10 mouse cellular contexts compared by ENCODE assay signal in the genomic region with DNA sequence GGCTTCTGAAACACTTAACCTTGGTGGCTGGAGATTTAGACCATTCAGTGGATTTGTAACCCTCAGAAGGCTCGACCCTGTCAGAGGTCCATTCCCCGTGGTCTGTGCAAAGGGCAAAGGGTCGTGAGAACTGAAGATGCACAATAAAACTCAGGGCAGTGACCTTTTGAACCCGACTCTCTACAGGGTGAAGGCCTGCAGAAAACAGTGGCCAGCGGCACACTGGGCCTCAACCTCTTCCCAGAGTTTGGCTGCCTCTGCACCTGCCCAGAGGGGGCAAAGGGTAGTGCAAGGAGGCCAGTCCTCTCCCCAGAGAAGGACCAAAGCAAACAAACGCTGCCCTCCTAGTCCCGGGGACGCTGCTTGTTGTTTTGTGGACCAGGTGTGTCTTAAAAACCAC. TPM values are rescaled to one million over a fixed set of nuclear protein-coding genes. Genes with fewer than 3 reads are reported as not detected.
DNase-seq lines count a peak whose midpoint lies in the region; ATAC-seq and TF ChIP-seq lines count a peak whose summit lies in the region.
"Had no signal": no experiment of that assay in that cellular context is flagged by ENCODE, and none has a peak within 500 bp of the region (broad histone marks: within the 10 kb centered on the region; RNA-seq: fewer than 3 reads in every experiment).

No protein-coding gene starts in this region.

- H3K4me3 ChIP-seq in hindbrain, embryonic 12.5 days = no peak overlapping the region
- no peak overlapping the region for H3K4me3 ChIP-seq in hindbrain, embryonic 11.5 days (ENCODE audit: low read depth, low read length)
- H3K4me3 ChIP-seq in E14TG2a.4 (replicated peaks; ENCODE audit: low read length) = peak overlapping the region; percentile 65

- no peak overlapping the region for H3K4me2 ChIP-seq in hindbrain, embryonic 12.5 days (replicated peaks)
- H3K4me2 ChIP-seq in hindbrain, embryonic 11.5 days (replicated peaks; ENCODE audit: low read depth, low read length) = no peak overlapping the region

- no peaks in the 10 kb centered on the region for H3K9me3 ChIP-seq in hindbrain, embryonic 12.5 days (replicated peaks)
- H3K9me3 ChIP-seq in hindbrain, embryonic 11.5 days (ENCODE audit: control insufficient read depth, low read length) = no peaks in the 10 kb centered on the region
- H3K9me3 ChIP-seq in E14TG2a.4 (ENCODE audit: low read length) = no peaks in the 10 kb centered on the region

- no peaks in the 10 kb centered on the region for H3K27me3 ChIP-seq in hindbrain, embryonic 12.5 days
- H3K27me3 ChIP-seq in hindbrain, embryonic 11.5 days (ENCODE audit: control insufficient read depth, insufficient read depth, low read length) = no peaks in the 10 kb centered on the region
- no peaks in the 10 kb centered on the region for H3K27me3 ChIP-seq in E14TG2a.4 (ENCODE audit: insufficient read depth, low read length)

- H3K4me1 ChIP-seq in hindbrain, embryonic 12.5 days = peaks cover 78% of the 10 kb centered on the region
- H3K4me1 ChIP-seq in hindbrain, embryonic 11.5 days (replicated peaks; ENCODE audit: control insufficient read depth, insufficient read depth, low read length) = peaks cover 29% of the 10 kb centered on the region
- peaks cover 100% of the 10 kb centered on the region for H3K4me1 ChIP-seq in E14TG2a.4 (replicated peaks; ENCODE audit: low read depth, low read length)

- ATAC-seq in hindbrain, embryonic 12.5 days (ENCODE audit: low FRiP score) = no peak
- ATAC-seq in hindbrain, embryonic 11.5 days (ENCODE audit: low FRiP score) = no peak
- no peak for ATAC-seq in megakaryocyte progenitor cell, adult 5-6 weeks (replicated peaks; ENCODE audit: poor library complexity)
- no peak for ATAC-seq in CD4-positive, CD25-positive, alpha-beta regulatory T cell, adult 4 months

- DNase-seq in hindbrain, embryonic 11.5 days (ENCODE audit: low spot score) = no peak
- DNase-seq in embryo, embryonic 10.5 days (ENCODE audit: low spot score) = peak; percentile 81
- peak; percentile 74 to 87 for DNase-seq in kidney, postnatal 25 days
- no peak for DNase-seq in ovary, postnatal 14 days (ENCODE audit: low spot score)
- DNase-seq: adrenal gland, postnatal 14 days; lung, postnatal 4 days had no signal

- no peak for TF ChIP-seq CTCF in E14TG2a.4 (conservative IDR thresholded peaks at IDR 0.05; ENCODE audit: low read length)

- no peak overlapping the region for H3K9ac ChIP-seq in hindbrain, embryonic 12.5 days
- H3K9ac ChIP-seq in hindbrain, embryonic 11.5 days (ENCODE audit: low read depth, low read length) = no peak overlapping the region

- WGBS in hindbrain, embryonic 12.5 days = 7% methylated on average over 8 of the region's 8 CpGs
- 6% methylated on average over 8 of the region's 8 CpGs for WGBS in hindbrain, embryonic 11.5 days

- no peaks in the 10 kb centered on the region for H3K36me3 ChIP-seq in hindbrain, embryonic 12.5 days
- no peaks in the 10 kb centered on the region for H3K36me3 ChIP-seq in hindbrain, embryonic 11.5 days (ENCODE audit: control insufficient read depth, insufficient read depth, low read length)
- peaks cover 36% of the 10 kb centered on the region for H3K36me3 ChIP-seq in E14TG2a.4 (ENCODE audit: insufficient read depth, low read length)

- peak overlapping the region; percentile 52; the same call in 1 of the 2 replicates for H3K27ac ChIP-seq in hindbrain, embryonic 12.5 days
- no peak overlapping the region for H3K27ac ChIP-seq in hindbrain, embryonic 11.5 days (ENCODE audit: low read depth, low read length)

RNA-seq across cellular contexts. Expression of gene Ski, which starts 34.1 kb away (rescaled TPM):
- polyA plus RNA-seq in hindbrain, embryonic 12.5 days (2016; fragmentation: Nextera tagmentation; extraction: Ambion mirVana) = 12.6 and 13.5 TPM in 2 replicates
- polyA plus RNA-seq in hindbrain, embryonic 11.5 days (2014; fragmentation: Nextera tagmentation; extraction: Ambion mirVana) = 13.4 and 21.0 TPM in 2 replicates
- total RNA-seq in megakaryocyte progenitor cell, adult 5-6 weeks (2015) = 16.9 and 19.7 TPM in 2 replicates
- total RNA-seq in megakaryocyte progenitor cell, adult 5-6 weeks (2017) = 5.0 and 5.7 TPM in 2 replicates
- polyA plus RNA-seq in CD4-positive, CD25-positive, alpha-beta regulatory T cell, adult 4 months (2017; shearing (Covaris generic)) = 10 to 100 TPM; 20.6 to 28.2 TPM

Comparison
In these comparisons a context has a peak if more than half of its experiments do, and no peak if none do; other contexts are left out.
1. DNase-seq: peak in embryo, embryonic 10.5 days (single experiment) and kidney, postnatal 25 days (2 of 2); none in hindbrain, embryonic 11.5 days (single experiment) and ovary, postnatal 14 days (single experiment).